Mouse (Mus musculus): ENCODE results near the gene Selenoo.

The Selenoo gene

DNA sequence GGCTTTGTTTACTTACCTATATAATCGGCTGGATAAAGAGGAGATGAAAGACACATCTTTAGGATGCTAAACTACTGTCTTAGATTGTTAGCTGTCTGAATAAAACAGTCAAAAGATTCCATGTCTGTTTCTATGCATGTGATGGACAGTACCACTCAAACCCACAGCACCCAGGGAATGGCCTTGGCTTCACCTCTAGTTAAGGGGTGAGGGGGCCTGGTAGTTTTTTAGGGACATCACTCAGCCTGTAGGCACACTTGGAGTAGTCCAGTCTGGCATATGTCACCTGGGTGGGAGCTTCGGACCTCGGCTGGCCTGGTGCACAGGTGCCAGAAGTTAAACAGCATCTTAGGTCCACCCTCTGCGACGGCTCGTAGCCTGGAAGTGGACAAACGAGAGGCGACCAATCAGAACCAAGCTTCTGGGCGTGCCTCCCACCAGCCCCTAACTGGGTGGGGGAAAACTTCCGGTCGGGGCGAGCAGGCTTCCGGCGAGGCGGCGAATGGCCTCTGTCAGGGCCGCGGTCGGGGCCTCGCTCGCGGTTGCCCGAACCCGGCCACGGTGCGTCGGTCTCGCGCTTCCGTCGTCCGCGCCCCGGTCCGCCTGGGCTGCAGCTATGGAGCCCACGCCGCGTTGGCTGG is at the start of gene Selenoo:
Selenoo (plus strand) TSS at position 478 of the 641 bp plus-strand sequence.
- DNase-seq (ENCODE audit: low read depth, low spot score), result peak; percentile 93

DNA sequence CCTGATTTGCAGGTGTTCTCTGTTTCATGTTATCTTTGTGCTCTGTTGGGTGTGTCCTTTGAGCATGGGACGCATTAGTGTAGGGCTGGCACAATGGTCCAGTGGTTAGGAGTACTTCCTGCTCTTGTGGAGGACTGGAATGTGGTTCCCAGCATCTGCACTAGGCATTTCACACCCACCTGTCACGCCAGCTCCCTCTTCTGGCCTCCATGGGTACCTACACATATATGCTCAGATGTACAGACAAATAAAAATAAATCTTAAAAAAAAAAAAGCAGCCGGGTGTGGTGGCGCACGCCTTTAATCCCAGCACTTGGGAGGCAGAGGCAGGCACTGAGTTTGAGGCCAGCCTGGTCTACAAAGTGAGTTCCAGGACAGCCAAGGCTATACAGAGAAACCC is 44.5 kb upstream of the Selenoo start:
- no peak for DNase-seq (ENCODE audit: low read depth, low spot score)

DNA sequence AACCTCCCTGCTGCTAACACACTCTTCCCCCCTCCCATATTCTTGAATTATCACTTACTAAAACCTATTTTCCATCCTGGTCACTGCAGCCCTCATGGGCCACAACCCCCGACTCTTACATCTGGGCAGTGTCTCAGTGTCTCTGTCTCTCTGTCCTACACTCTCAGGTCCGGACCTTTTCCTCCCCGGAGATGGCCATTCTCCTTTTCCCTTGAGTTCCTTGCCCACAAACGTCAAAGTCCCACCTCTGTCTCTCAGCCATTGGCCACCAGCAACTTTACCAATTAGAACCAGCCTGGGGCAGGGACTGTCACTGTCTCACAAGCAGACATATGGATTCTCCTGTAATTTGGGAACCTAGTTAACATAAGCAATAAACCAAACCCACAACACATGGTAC is 42.5 kb upstream of the Selenoo start:
- no peak for DNase-seq (ENCODE audit: low read depth, low spot score)

DNA sequence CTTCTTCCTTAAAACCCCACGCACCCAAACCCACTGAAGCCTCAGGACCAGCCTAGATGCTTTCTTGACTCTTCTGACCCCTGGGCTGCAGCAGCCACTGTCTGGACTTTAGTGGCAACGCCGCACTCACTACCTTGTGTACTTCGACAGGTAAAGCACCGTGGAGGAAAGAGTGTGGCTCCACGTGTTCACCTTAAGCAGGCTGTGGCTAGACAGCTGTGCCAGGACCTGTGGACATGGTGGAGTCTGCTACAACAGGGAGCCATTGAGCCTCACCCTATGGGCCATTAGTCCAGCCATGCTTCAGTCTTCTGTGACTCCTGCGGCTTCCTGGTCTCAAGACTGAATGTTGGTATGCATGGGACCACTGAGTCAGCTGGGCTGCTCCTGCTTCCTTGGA is 34.2 kb upstream of the Selenoo start:
- DNase-seq (ENCODE audit: low read depth, low spot score), result no peak

DNA sequence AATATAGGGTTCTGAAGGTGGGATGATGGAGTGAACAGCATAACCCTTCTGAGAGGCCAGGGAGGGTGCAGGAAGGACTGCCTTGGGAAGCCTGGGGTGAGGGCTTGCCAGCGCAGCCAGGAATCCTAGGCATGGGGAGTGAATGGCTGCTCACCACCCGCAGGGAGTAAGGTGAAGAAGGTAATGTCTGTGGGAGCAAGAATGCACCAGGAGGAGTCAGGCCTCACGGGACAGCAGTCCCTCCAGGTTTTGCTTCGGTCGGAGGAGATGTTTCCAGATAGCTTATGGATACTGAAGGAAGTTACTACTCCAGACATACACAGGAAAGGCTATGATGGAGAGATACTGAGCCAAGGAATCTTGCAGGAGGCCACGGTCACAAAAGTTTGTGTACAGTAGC is 30.1 kb upstream of the Selenoo start:
- DNase-seq (ENCODE audit: low read depth, low spot score), result no peak

DNA sequence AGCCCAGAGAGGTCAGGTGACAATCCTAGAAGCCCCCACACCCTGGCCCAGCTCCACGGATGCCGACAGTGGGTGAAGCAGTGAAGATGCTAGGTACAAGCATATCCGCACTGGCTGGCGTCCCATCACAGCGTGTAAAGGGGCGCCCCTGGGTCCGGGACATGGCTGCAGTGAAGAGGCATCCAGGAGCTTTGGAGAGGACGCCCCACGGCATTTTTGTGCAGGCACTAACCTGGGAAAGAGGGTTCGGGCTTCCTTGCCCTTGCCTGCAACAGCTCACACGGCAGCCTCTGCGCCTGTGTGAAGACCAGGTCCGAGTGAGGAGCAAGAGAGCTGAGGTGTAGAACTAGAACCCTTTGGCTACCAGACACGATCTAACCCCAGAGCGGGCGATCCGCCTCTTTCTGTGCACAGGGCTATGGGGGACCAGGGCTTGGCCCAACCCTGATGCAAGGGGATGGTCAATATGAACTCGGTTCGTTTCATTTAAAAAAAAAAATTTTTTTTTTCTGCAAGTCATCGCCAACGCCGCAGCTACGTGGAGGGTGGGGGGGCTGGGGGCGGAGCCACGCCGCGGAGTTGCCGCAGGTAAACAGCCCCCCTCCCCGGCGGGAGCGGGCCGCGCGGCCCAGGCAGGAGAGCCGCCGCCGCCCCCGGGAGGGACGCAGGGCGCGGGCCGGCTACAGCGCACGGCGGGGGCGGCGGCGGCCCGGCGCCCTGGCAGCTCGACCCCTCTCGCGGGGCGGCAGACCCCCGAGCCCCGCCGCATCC is 29.5 kb upstream of the Selenoo start, which contains the start of gene Panx2:
Panx2 (plus strand) TSS at position 574 of the 771 bp plus-strand sequence.
- DNase-seq (ENCODE audit: low read depth, low spot score), result no peak

DNA sequence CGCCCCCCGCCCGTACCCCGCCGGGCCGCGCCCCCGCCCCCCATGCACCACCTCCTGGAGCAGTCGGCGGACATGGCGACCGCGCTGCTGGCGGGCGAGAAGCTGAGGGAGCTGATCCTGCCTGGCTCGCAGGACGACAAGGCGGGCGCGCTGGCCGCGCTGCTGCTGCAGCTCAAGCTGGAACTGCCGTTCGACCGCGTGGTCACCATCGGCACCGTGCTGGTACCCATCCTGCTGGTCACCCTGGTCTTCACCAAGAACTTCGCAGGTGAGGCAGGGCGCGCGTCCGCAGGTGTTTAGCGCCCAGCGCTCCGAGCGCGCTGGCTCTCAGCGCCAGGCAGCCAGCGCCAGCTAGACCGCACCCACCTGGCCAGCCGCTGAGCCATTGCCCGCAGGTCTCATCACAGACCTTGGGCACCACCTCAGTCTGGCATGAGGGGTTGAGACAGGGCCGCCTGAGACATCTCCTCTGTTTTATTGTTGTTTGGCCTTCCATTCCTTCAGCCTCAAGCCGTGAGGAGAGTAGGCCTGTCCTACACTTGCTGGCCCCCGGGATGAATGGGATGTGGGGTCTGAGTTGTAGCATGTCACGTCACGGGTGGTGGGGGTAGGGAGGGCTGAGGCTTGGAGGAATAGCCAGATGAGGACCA is 28.7 kb upstream of the Selenoo start:
- no peak for DNase-seq (ENCODE audit: low read depth, low spot score)

DNA sequence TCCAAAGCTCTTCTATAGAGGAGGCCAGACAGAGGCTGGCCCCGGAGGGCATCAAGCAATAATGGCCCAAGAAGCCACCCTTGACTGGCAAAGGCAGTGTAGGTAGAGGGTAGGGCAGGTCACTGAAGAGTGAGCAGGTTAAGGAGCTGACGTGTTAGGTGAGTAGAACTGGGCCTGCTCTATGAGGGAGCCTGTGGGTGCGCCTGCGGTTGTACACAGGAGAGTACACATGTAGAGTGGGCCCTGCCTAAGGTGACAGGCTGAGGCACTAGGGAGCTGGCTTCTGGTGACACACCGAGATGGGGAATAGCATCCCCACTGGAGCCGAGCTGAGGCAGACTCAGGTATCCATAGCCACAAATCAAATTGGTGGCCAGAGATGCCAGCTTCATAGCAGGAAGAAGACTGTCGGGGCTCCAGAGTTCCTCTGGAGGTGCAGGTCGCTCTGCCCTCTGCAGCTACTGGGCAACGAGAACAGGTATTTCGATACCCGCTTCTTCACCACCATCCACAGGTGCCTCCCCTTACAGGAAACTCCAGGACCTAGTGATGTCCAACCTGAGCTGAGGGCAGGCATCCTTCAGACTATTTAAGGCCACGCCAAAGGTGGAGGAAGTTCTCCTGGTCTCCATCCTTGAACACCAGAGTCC is 27.9 kb upstream of the Selenoo start:
- DNase-seq (ENCODE audit: low read depth, low spot score), result no peak

DNA sequence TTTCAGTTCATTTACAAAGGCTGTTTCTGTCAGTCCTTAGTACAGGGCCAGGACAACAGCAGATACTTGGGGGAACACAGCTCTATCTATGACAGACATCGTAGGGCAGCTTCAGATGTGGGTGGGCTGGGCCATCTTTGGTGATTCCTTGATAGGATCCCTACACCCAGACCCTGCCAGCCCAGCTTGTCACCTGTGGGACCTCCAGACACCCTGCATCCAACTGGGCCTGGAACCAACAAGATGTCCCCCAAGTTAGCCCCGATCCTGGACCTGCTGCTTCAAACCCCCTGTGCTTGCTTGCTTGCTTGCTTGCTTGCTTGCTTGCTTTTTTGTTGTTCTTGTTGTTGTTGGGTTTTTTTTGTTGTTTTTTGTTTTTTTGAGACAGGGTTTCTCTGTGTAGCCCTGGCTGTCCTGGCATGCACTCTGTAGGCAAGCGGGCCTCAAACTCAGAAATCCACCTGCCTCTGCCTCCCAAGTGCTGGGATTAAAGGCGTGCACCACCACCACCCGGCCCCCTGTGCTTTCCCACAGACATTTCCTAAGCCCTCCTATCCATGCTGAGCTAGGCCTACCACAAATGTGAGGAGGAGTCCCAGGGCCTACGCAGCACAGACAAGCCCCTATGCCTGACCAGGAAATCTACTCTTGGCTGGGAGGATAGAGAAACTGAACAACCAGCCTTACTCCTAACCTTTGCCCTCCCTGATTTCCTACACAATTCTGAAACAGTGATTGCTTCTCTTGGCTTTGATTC is 26.9 kb upstream of the Selenoo start:
- no peak for DNase-seq (ENCODE audit: low read depth, low spot score)

DNA sequence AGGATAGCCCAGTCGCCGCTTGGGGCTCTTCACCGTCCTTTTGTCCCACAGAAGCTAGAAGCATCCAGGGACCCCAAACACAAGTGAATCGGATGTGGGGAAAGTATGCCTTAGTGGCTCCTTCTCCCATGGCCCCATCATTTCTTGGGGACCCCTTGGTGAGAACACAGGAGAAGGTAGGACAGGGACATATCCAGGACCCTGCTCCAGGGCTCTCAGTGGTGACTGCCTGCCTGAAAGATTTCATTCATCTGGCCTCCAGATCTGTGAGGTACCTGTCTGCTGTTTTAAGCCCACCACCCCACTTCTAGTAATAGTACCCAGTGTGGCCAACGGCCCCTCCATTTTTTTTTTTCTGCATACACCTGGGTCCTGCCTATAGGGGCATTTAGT is 26.4 kb upstream of the Selenoo start:
- DNase-seq (ENCODE audit: low read depth, low spot score), result no peak

DNA sequence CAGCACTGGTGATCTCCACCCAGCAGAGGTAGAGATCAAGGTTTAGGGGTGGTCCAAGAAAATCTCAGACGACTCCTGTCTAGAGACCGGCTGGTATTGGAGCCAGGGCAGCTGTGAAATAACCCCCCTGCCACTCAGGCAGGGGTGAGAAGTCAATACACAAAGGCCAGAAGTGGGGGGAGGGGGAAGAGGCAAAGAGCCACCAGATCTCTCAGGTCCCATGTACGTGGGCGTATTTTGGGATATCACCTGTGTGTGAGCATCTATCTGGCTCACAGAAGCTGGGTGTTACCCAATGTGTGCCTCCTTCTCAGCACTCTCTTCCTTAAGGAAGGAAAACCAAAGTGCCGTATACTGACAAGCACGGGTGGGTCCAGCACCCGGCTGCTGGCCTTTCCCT is 25.9 kb upstream of the Selenoo start:
- DNase-seq (ENCODE audit: low read depth, low spot score), result no peak

DNA sequence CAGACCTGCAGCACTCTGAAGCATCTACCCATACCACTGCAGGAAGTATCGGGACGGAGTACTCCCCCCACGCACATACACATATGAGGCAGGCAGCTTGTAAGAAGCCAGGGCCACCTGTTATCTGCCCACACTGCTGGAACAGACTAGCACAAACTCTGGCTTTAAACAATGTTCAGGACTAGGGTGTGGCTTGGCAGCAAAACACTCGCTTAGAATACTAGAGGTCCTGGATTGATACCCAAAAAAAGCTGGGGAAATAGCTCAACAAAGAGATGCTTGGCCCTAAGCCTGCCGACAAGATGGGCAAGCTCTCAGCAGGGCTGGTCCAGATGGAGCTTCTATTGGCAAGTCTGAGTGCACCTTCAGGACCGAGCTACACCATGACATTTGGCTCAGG is 25.3 kb upstream of the Selenoo start:
- DNase-seq (ENCODE audit: low read depth, low spot score), result no peak

DNA sequence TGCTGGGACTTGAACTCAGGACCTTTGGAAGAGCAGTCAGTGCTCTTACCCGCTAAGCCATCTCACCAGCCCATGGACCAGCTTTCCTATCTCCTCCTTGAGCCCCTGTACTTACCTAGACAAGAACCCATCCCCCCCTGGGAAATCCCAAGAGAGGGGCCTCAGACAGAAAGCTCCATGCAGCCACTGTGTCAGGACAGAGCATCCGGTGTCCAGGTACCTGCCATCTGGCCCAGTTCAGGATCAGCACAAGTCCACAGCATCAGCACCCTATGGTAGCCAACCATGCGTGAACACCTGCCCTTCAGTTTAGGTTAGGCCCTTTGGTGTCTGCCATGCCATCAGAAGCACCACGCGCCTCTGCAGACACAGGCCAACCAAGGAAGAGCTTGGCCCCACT is 24.0 kb upstream of the Selenoo start:
- no peak for DNase-seq (ENCODE audit: low read depth, low spot score)

DNA sequence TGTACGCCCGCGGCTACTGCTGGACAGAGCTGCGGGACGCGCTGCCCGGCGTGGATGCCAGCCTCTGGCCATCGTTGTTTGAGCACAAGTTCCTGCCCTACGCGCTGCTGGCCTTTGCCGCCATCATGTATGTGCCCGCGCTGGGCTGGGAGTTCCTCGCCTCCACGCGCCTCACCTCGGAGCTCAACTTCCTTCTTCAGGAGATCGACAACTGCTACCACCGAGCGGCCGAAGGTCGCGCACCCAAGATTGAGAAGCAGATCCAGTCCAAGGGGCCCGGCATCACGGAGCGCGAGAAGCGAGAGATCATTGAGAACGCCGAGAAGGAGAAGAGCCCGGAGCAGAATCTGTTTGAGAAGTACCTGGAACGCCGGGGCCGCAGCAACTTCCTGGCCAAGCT is 21.3 kb upstream of the Selenoo start:
- no peak for DNase-seq (ENCODE audit: low read depth, low spot score)

DNA sequence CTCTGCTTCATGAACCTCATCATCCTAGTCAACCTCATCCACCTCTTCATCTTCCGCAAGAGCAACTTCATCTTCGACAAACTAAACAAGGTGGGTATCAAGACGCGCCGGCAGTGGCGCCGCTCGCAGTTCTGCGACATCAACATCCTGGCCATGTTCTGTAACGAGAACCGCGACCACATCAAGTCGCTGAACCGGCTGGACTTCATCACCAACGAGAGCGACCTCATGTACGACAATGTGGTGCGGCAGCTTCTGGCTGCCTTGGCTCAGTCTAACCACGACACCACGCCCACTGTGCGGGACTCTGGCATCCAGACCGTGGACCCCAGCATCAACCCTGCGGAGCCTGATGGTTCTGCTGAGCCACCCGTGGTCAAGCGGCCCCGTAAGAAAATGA is 20.7 kb upstream of the Selenoo start:
- DNase-seq (ENCODE audit: low read depth, low spot score), result no peak

DNA sequence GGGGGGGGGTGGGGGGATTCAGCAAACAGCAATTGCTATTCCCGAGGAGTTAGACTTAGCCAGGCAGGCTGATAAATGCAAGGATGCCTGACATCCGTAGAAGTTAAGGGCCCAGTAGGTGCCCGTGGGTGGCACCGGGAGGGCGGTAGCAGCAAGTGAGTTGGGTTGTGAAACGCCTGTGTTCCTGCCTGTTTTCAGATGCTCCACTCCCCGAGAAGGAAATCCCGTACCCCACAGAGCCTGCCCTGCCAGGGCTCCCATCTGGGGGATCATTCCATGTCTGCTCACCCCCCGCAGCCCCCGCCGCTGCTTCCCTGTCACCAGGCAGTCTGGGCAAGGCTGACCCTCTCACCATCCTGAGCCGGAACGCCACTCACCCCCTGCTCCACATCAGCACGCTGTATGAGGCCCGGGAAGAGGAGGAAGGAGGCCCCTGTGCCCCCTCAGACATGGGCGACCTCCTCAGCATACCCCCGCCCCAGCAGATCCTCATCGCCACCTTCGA is 19.5 kb upstream of the Selenoo start:
- DNase-seq (ENCODE audit: low read depth, low spot score), result no peak

DNA sequence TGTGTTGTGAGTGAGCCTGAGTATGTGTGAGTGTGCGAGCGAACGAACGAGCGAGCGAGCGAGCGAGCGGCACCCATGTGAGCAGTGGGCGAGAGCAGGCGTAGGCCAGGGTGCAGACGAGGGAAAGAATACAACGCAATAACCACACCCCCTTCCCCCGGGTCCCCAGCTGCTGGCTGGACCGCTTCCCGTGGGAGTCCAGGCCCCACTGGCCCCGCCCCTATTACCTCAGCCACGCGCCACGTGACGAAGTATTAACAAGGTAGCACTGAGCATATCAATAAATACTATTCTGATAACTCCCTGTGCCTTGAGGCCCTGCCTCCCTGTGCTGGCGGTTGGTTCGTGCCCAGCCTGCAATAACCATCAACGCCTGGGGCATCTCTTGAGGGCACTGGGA is 18.3 kb upstream of the Selenoo start:
- no peak for DNase-seq (ENCODE audit: low read depth, low spot score)

DNA sequence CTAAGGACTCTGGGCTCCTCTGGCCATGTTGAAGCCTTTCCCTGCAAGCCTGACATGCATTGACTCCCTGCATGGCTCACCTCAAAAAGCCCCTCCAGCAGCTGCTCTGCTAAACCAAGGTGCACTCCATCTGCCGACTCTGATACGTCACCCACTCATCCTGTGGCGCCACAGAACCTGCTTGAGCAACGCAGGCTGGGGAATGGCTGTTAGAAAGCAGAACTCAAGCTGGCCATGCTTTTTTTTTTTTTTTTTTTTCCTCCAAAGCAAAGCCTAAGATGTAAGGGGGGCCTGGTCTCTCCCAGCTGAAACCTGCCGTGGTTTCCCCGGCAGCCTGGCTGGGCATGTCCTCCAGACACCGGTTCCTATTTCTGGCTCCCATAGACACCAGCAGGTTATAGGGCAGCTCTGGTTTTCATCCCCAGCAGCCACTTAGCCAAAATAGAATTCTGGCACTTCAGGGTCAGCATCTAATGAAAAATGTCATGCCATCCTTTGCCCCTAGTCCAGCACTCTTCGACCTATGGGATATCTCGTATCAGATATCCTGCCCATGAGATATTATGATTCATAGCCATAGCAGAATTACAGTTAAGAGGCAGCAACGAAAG is 14.8 kb upstream of the Selenoo start:
- no peak for DNase-seq (ENCODE audit: low read depth, low spot score)

DNA sequence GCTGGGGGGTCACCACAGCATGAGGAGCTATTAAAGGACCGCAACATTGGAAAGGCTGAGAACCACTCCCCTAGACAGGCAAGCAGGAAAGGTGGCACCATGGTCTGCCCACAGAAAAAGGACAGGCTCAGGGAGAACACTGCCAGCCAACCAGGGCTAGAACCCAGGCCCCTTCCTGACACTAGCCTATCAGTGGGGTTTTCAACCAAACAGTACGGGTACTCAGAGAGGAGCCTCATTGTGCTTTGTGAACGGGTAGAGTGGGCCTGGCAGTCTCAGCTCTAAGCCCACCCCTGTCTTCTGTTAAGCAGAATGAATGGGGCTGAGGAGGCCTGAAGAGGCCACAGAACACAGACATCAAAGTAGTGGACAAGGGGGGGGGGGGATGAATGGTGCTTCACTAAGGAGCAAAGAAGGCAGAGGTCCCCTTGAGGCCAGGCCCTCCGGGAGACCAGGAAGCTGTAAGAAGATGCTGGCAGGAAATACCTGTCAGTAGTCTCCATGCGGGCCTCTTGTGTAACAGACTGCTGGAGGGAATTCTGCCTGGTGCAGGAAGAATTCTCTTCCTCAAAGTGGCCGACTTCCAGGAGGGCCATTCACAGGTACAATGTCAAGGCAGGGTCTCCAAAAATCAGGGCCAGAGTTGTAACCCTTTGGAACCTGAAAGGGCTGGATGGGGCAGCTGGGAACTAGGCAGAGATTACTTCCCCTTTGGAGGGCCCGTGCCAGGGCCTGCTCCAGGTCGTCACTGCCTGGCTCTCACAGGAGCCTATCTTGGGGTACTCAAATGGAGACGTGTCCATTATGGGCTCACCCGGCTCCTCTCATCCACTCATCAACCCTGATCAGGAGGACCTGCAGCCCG is 14.0 kb upstream of the Selenoo start, which contains the start of gene Trabd:
Trabd (plus strand) TSS at position 512 of the 865 bp plus-strand sequence.
- DNase-seq (ENCODE audit: low read depth, low spot score), result peak; percentile 40

Measured in 3T3-L1 (cell line).